Mouse (Mus musculus): ENCODE measurements around the gene Ptpn14. TPM values are rescaled to one million over a fixed set of nuclear protein-coding genes. Genes with fewer than 3 reads are reported as not detected.
"Not testable (repeated sequence)": the region's sequence is repeated elsewhere in the genome, so short reads cannot be mapped to it uniquely, and the experiment has no call there.

Ptpn14 gene
- 5.0 and 5.1 TPM in 2 replicates for polyA plus RNA-seq (2016; fragmentation: Nextera tagmentation; extraction: Ambion mirVana)

DNA sequence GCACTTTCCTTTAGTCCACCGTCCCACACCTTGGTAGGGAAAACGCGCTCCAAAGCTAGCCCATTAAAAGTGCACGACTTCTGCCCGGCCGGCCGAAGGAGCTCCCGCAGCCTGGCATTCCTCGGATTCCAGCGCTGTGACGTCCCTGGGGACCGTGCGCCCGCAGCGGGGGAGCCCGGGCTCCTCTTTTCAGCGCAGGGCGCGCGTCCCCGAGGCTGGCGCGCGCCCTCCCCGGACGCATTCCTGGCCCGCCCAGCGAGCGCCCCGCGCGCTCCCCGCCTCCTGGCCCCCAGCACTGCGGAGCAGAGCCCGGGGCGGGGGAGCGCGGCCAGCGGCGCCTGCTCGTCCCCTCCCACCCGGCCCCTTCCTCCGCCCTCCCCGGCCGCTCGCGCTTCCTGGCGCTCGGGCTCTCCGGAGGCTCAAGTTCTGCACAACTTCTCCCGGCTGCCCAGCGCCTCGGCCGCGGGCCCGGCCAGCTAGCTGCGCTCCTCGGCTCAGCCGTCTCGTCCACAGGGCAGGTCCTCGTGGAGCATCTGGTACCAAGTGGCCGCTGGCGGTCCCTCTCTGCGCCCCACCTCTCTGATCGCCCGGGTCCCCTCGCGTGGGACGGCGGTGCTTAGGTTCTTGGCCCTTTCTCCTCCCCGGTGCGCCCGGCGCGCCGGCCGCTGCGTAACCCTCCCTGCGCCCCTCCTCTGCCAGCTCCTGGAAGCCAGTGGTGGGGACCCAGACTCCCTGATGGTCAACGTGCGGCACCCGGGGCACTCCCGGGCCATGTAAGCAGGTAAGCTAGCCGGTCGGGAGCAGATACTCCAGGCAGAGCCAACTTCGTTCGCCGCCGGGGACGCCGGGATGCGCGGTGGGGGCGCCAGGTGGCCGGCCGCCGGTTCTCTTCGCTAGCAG, at the start of gene Ptpn14:
TSS of gene Ptpn14 (plus strand) at position 385 of the 900 bp plus-strand sequence.
- under 1% methylated on average over 98 of the region's 98 CpGs for WGBS
- Histone ChIP-seq H3K4me3 (peak within 1 kb of the TSS; percentile 85), H3K4me1 (replicated peaks) (peaks cover 63% of the 10 kb centered on the region), H3K27me3 (ENCODE audit: insufficient read depth, poor library complexity, severe bottlenecking) (peaks cover 37% of the 10 kb centered on the region), H3K36me3 (no peaks in the 10 kb centered on the region), H3K27ac (peak within 1 kb of the TSS; percentile 91), H3K9me3 (no peaks in the 10 kb centered on the region)
- peak; percentile 86 for DNase-seq (ENCODE audit: low spot score)

- Histone ChIP-seq H3K9me3 (no peaks in the 10 kb centered on the region), H3K36me3 (peaks cover 96% of the 10 kb centered on the region), H3K4me1 (replicated peaks) (no peaks in the 10 kb centered on the region), H3K27ac (no peak overlapping the region), H3K4me3 (no peak overlapping the region), H3K27me3 (ENCODE audit: insufficient read depth, poor library complexity, severe bottlenecking) (no peaks in the 10 kb centered on the region)
- 94% methylated on average over 3 of the region's 3 CpGs for WGBS
- no peak for DNase-seq (ENCODE audit: low spot score)
Measured at GRCm38 (mm10) chr1:189679555-189679954, 48.5 kb upstream of the Ptpn14 start.

DNA sequence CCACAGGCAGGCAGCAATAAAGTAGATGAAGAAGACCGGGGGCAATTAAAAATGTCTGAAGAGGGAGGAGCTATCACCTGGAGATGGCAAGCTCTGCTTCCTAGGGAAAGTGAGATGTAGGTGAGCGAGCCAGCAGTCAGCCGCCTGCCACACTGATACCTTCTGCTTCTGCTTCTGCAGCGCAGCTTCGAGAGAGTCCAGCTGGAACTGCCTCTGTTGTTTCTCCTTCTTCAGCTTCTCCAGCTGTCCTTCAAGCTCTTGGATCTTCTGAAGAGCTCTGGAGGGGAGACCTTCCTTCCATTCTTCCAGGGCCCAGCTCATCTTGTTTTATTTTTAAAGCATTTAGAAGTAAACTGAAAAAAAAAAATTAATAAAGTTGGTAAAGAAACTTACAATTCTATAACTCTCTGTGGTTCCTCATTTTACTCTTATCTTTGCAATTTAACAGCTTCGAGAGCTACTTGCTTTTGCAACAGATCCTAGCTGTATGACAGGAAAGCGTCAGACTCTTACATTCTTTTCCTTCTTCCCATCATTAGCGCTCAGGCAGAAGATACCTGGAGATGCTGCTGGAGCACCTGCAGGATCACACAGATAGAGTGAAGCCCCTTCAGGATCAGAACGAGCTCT, 43.2 kb upstream of the Ptpn14 start:
- H3K4me3 ChIP-seq: no peak overlapping the region
- peaks cover 35% of the 10 kb centered on the region for H3K4me1 ChIP-seq (replicated peaks)
- H3K36me3 ChIP-seq: peaks cover 61% of the 10 kb centered on the region
- H3K27ac ChIP-seq: no peak overlapping the region
- H3K9me3 ChIP-seq: no peaks in the 10 kb centered on the region
- 95% methylated on average over 9 of the region's 9 CpGs for WGBS
- H3K27me3 ChIP-seq (ENCODE audit: insufficient read depth, poor library complexity, severe bottlenecking): no peaks in the 10 kb centered on the region
- DNase-seq (ENCODE audit: low spot score): no peak

DNA sequence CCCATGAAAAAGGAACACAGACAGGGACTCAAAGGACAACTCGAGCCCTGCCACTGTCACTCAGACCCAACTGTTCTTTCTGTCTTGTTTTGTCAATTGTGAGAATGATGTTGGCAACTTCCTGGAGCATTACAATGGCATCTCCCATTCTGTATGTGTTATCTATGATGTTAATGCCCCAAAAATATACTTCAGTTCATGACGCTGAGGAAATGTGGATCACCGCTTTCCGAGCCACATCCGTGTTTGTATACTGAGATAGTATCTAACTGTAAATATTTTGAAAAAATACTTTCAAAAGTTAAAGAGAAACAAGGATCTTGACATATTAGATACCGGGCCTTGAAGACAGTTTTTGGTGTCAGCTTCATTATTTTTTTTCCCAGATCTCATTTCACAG, 42.0 kb upstream of the Ptpn14 start:
- H3K9me3 ChIP-seq: no peaks in the 10 kb centered on the region
- H3K4me1 ChIP-seq (replicated peaks): peaks cover 39% of the 10 kb centered on the region
- DNase-seq (ENCODE audit: low spot score): no peak
- H3K27me3 ChIP-seq (ENCODE audit: insufficient read depth, poor library complexity, severe bottlenecking): no peaks in the 10 kb centered on the region
- H3K27ac ChIP-seq: no peak overlapping the region
- 91% methylated on average over 6 of the region's 6 CpGs for WGBS
- peaks cover 50% of the 10 kb centered on the region for H3K36me3 ChIP-seq
- peak overlapping the region; percentile 94 for H3K4me3 ChIP-seq

GRCm38 (mm10) chr1:189687654-189688387, 40.2 kb upstream of the Ptpn14 start, which contains the start of gene Cenpf:
Cenpf (minus strand) TSS chr1:189688086.
- Histone ChIP-seq H3K4me3 (peak within 1 kb of the TSS; percentile 94), H3K27ac (peak within 1 kb of the TSS; percentile 94), H3K27me3 (ENCODE audit: insufficient read depth, poor library complexity, severe bottlenecking) (no peaks in the 10 kb centered on the region), H3K4me1 (replicated peaks) (peaks cover 43% of the 10 kb centered on the region), H3K9me3 (no peaks in the 10 kb centered on the region), H3K36me3 (peaks cover 32% of the 10 kb centered on the region)
- under 1% methylated on average over 55 of the region's 55 CpGs for WGBS
- peak; percentile 99 for DNase-seq (ENCODE audit: low spot score)

- H3K27me3 ChIP-seq (ENCODE audit: insufficient read depth, poor library complexity, severe bottlenecking): no peaks in the 10 kb centered on the region
- WGBS: 1% methylated on average over 15 of the region's 15 CpGs
- peaks cover 27% of the 10 kb centered on the region for H3K36me3 ChIP-seq
- peak overlapping the region; percentile 94 for H3K4me3 ChIP-seq
- DNase-seq (ENCODE audit: low spot score): no peak
- peaks cover 43% of the 10 kb centered on the region for H3K4me1 ChIP-seq (replicated peaks)
- peak overlapping the region; percentile 94 for H3K27ac ChIP-seq
- H3K9me3 ChIP-seq: no peaks in the 10 kb centered on the region
Measured at GRCm38 (mm10) chr1:189688388-189688750, 39.7 kb upstream of the Ptpn14 start.

DNA sequence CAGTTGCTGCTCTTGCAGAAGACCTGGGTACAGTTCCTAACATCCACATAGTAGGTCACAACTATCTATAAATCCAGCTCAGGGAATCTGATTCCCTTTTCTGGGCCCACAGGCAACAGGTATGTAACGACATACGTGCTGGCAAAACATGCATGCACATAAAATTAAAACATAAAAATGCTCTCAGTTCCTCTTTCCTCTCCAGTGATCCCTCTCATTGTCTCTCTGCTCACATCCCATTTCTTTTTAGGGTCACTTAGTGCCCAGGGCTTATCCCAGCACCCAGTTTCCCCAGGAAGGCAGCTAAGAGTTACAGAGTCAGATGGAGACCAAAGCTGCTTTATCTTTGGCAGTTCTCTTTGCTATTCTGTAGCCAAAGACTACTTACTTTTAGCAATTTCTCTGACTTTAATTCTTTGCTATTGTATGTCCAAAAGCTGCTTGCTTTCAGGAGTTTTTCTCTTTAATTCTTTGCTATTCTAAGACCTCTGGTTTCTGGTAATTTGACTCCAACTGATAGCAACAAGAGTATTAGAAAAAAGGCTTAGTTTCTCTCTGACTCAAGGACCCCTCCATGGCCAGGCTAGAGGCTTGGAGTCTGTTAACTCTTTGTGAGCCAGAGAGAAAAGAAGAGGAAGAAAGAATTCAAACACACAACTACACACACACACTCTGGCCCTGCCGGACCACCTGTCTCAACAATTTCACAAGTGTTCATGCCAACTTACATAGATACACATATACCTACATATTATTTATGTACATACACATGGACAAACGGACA, 38.8 kb upstream of the Ptpn14 start:
- Histone ChIP-seq H3K9me3 (no peaks in the 10 kb centered on the region), H3K27me3 (ENCODE audit: insufficient read depth, poor library complexity, severe bottlenecking) (no peaks in the 10 kb centered on the region), H3K36me3 (peaks cover 18% of the 10 kb centered on the region), H3K27ac (peak overlapping the region; percentile 94), H3K4me1 (replicated peaks) (peaks cover 43% of the 10 kb centered on the region), H3K4me3 (peak overlapping the region; percentile 94)
- 39% methylated on average over 4 of the region's 4 CpGs for WGBS
- DNase-seq (ENCODE audit: low spot score): no peak

DNA sequence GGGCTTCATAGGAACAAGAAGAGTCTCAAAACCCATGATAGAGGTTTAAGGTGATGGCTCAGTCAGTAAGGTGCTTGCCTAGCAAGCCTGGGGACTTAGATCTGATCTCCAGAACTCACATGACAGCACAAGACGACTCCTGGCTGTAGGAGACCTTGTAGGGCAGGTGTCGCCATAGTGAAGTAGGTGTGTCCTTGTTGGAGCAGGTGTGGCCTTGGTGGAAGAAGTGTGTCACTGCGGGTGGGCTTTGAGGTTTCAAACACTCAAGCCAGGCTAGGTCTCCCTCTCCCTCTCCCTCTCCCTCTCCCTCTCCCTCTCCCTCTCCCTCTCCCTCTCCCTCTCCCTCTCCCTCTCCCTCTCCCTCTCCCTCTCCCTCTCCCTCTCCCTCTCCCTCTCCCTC, 35.6 kb upstream of the Ptpn14 start:
- H3K4me1 ChIP-seq (replicated peaks): peaks cover 23% of the 10 kb centered on the region
- H3K36me3 ChIP-seq; H3K27me3 ChIP-seq (ENCODE audit: insufficient read depth, poor library complexity, severe bottlenecking); DNase-seq (ENCODE audit: low spot score); H3K4me3 ChIP-seq; H3K27ac ChIP-seq; H3K9me3 ChIP-seq: not testable (repeated sequence)
- WGBS: 50% methylated on average over 3 of the region's 3 CpGs

- Histone ChIP-seq H3K27me3 (ENCODE audit: insufficient read depth, poor library complexity, severe bottlenecking) (no peaks in the 10 kb centered on the region), H3K4me3 (no peak overlapping the region), H3K36me3 (no peaks in the 10 kb centered on the region), H3K9me3 (no peaks in the 10 kb centered on the region), H3K4me1 (replicated peaks) (peaks cover 14% of the 10 kb centered on the region), H3K27ac (no peak overlapping the region)
- DNase-seq (ENCODE audit: low spot score): no peak
- 90% methylated on average over 2 of the region's 2 CpGs for WGBS
Measured at GRCm38 (mm10) chr1:189694391-189694790, 33.7 kb upstream of the Ptpn14 start.

DNA sequence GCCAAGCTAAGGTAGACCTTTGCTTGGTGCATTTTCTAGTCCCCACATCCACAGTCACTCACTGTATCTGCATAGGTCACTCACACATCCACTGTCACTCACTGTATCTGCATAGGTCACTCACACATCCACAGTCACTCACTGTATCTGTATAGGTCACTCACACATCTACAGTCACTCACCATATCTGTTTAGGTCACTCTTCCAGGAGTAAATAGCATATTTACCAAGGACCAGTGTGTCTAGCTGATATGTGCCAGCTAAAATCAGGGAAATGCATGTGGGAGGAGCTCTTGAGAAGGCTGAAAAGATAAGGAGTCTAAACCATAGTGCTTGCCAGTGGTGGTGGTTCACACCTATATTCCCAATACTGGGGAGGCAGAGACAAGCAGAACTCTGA, 32.7 kb upstream of the Ptpn14 start:
- no peak for DNase-seq (ENCODE audit: low spot score)
- H3K4me1 ChIP-seq (replicated peaks): peaks cover 4% of the 10 kb centered on the region
- no peak overlapping the region for H3K4me3 ChIP-seq
- no peaks in the 10 kb centered on the region for H3K36me3 ChIP-seq
- H3K27ac ChIP-seq: no peak overlapping the region
- no peaks in the 10 kb centered on the region for H3K27me3 ChIP-seq (ENCODE audit: insufficient read depth, poor library complexity, severe bottlenecking)
- no peaks in the 10 kb centered on the region for H3K9me3 ChIP-seq

GRCm38 (mm10) chr1:189698416-189698815, 29.7 kb upstream of the Ptpn14 start:
- DNase-seq (ENCODE audit: low spot score): no peak
- H3K4me3 ChIP-seq: no peak overlapping the region
- WGBS: 69% methylated on average over 4 of the region's 4 CpGs

DNA sequence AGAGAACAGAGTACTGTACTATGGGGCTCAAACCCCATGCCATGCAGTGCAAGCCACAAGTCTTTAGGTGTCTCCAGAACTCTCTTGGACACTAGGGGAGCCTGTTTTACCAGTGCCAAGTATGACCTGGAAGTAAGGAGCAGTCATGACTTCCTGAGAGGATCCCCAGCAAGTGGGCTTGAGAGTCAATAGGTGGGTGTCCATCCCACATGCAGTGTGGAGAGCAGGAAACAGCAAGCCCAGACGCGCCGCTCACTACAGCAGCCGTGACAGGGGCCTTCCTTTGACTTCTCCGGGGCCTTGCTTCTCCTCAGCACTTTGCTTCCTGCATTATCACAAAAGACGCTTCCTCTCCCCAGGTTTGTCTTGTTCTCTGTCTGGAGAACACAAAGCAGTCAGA, 27.9 kb upstream of the Ptpn14 start:
- no peak for DNase-seq (ENCODE audit: low spot score)
- Histone ChIP-seq H3K27me3 (ENCODE audit: insufficient read depth, poor library complexity, severe bottlenecking) (no peaks in the 10 kb centered on the region), H3K9me3 (no peaks in the 10 kb centered on the region), H3K27ac (no peak overlapping the region), H3K4me3 (no peak overlapping the region), H3K4me1 (replicated peaks) (peaks cover 3% of the 10 kb centered on the region; the same call in 1 of the 2 replicates), H3K36me3 (no peaks in the 10 kb centered on the region)
- 85% methylated on average over 6 of the region's 6 CpGs for WGBS

More at GRCm38 (mm10) chr1:189698416-189698815, 29.7 kb upstream of the Ptpn14 start:
- H3K36me3 ChIP-seq: no peaks in the 10 kb centered on the region
- no peak overlapping the region for H3K27ac ChIP-seq
- no peaks in the 10 kb centered on the region for H3K9me3 ChIP-seq
- no peaks in the 10 kb centered on the region for H3K27me3 ChIP-seq (ENCODE audit: insufficient read depth, poor library complexity, severe bottlenecking)
- peaks cover 3% of the 10 kb centered on the region; the same call in 1 of the 2 replicates for H3K4me1 ChIP-seq (replicated peaks)
